Mouse (Mus musculus): ENCODE measurements around the gene Fads1.
"Not testable (repeated sequence)": the region's sequence is repeated elsewhere in the genome, so short reads cannot be mapped to it uniquely, and the experiment has no call there.

The Fads1 gene

GRCm38 (mm10) chr19:10182670-10183298 is at the start of gene Fads1:
Fads1 (plus strand) TSS chr19:10182888.
- peak; percentile 73 for DNase-seq (ENCODE audit: extremely low spot score, low read depth, low spot score)

- DNase-seq (ENCODE audit: extremely low spot score, low read depth, low spot score): no peak
These were observed 48.0 kb upstream of the Fads1 start for GRCm38 (mm10) chr19:10134692-10135091.

DNA sequence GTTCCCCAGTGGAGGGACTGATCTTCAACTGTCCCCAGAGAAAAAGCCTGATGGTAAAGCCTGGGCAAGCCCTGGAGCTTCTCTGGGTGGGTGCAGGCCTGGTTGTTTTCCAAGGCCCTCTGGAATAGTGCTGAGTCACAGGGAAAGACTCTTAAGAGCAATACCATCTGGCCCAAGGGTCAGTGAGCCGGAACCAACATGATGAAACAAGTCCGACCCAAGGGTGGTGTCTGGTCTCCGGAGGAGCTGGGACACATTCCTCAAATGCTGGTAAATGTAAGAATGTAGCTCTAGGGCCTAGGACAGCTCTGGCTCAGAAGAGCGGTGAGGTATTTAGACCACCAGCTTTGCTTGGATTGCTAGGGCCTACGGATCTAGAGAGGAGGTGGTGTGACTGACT is 45.3 kb upstream of the Fads1 start:
- DNase-seq (ENCODE audit: extremely low spot score, low read depth, low spot score): no peak

DNA sequence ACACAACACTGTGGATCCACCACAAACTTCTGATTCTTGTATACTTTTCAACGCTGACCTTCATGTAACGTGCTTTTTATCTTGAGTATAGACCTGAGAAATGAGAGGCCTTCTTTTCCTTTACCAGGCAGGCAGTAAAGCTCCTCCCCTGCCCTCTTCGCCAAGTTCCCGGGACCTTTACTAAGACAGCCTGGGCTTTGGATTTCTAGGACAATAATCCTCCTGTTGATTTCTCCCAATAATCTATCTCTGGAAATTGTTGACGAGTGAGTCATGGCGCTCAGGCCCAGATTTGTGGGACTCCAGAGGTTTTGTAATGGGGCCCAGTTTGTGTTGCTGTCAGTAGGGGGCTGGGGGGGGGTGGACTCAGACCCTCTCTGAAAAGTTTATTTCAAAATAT is 43.0 kb upstream of the Fads1 start:
- no peak for DNase-seq (ENCODE audit: extremely low spot score, low read depth, low spot score)

GRCm38 (mm10) chr19:10143667-10144066 is 39.0 kb upstream of the Fads1 start:
- no peak for DNase-seq (ENCODE audit: extremely low spot score, low read depth, low spot score)

GRCm38 (mm10) chr19:10144464-10144863 is 38.2 kb upstream of the Fads1 start:
- no peak for DNase-seq (ENCODE audit: extremely low spot score, low read depth, low spot score)

DNA sequence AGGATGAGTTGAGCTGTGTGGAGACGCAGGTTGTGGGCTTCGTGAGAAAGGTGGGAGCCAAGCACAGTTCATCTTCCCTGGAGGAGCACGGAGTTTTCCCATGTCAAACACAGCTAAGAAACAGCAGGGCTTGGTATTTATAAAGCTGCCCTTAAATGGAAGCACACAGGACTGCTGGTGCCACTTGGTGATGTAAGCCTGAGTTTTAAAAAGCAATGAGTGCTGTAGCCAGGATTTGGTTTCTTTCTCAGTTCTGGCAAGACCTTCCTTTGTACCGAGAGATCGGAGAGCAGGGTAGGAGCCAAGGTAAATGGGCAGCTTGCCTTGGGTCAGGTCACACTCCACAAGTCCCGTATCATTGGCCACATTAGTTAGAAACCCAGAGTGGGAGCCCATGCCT is 34.1 kb upstream of the Fads1 start:
- DNase-seq (ENCODE audit: extremely low spot score, low read depth, low spot score): no peak

DNA sequence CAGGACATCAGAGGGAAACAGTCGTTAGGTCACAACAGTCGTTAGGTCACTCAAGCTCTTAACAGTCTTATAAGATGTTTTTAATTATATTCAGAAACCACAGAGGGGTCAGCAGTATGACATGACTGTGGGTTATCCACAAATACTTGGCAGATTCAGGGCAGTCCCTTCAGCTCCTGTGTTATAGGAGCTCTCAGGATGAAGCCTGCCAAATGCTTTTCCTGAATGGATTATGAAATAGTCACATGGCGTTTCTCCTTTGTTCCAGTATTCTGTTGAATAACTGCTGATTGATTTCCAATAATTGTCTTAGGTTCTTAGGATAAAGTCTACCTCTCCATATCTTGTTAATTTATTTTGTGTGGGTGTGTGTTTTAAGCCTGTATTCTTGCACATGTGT is 33.5 kb upstream of the Fads1 start:
- no peak for DNase-seq (ENCODE audit: extremely low spot score, low read depth, low spot score)

DNA sequence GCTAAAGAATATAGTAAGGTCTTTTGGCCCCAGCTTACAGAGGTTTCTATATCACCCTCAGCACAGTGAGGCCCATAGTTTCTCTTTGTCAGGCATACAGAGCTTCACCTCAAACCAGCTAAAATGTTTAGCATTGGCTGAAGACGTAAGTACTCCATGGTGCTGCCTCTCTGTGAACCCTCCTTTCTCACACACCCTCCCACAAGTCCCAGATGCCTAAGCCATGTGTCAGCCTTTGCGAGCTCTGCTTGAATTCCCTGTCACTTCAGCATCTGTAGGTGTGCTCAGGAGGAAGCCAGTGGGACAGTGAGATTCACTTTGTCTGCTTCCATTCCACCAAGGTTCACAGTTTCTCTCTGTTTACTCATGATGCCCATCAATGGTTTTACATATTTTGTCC is 25.0 kb upstream of the Fads1 start:
- no peak for DNase-seq (ENCODE audit: extremely low spot score, low read depth, low spot score)

DNA sequence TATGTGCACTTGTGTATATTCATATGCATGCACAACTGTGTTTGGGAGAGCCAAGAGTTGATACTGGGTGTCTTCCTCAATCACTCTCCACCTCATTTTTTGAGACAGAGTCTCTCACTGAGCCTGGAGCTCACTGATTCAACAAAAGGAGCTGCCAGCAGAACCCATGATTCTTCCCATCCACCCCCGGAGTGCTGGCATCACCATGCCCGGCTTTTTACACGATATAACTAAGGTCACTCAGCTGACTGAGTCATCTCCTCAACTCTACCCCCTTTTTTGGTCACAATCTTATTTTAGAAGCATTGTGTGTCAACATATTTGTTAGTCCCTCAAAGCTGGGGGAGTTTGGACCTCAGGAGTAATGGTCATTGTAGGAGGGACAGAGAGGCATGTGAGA is 18.8 kb upstream of the Fads1 start:
- no peak for DNase-seq (ENCODE audit: extremely low spot score, low read depth, low spot score)

DNA sequence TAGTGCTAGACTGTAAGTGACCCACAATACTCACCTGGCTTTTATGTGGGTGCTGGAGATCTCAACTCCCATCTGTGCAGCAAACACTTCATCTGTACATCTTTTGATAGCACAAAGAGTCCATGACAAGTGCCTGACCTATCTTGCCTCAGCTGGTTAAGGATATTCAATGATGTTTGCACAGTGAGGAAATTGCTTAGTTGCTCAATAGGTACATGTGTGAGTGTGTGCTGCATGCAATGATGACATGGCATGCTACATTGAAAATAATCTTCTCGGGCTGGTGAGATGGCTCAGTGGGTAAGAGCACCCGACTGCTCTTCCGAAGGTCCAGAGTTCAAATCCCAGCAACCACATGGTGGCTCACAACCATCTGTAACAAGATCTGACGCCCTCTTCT is 16.8 kb upstream of the Fads1 start:
- not testable (repeated sequence) for DNase-seq (ENCODE audit: extremely low spot score, low read depth, low spot score)

DNA sequence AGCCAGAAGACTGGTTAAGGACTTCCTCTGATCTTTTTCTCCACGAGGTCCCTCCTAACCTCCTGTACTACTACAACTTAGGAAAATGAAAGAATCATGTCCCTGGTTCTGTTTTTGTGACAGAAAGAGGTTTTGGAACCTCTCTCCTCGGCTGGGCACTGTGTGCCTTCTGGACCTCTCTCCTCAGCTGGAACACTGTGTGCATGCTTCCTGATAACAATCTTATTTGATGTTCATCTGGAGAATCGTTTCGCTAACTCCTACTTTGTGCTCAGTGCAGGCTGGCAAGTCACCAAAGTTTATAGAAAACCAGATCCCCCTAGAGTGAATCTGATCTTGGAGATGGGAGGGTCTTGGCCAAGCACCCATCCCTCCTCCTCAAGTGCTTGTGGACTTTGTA is 15.6 kb upstream of the Fads1 start:
- DNase-seq (ENCODE audit: extremely low spot score, low read depth, low spot score): no peak

DNA sequence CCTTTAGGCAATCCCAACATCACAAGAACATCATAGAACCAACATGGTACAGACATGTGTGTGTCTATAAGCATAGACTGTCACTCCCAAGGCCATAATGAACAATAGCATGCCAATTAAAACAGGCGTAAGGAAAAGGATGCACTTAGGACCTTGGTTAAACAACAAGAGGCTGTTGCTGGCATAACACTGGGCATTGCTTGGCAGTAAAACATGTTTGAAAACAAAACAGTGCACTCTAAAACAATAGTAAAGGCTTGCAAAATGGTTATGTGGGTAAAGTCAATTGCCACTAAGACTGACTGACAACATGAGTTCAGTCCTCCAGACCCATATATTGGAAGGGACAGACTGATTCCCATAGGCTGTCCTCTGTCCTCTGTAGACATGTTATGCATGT is 14.7 kb upstream of the Fads1 start:
- no peak for DNase-seq (ENCODE audit: extremely low spot score, low read depth, low spot score)

DNA sequence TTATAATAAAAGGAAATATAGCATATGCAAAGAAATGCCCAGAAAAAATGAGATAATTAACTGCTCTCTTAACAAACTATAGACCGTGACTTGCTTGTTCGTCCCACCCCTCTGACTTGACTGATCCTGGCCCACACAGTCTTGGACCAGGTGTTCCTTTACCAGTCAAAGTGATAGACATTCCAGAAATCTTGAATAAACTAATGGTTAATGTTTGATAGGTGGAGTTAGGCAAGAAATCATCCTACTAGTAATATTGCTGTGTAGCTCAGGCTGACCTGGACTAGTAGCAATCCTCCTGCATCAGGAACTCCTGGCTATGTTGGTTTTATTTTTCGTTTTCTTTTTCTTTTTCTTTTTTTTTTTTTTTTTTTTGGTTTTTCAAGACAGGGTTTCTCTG is 14.2 kb upstream of the Fads1 start:
- no peak for DNase-seq (ENCODE audit: extremely low spot score, low read depth, low spot score)

- DNase-seq (ENCODE audit: extremely low spot score, low read depth, low spot score): no peak
These were observed 13.5 kb upstream of the Fads1 start for GRCm38 (mm10) chr19:10169179-10169578.

- DNase-seq (ENCODE audit: extremely low spot score, low read depth, low spot score): not testable (repeated sequence)
These were observed 12.9 kb upstream of the Fads1 start for GRCm38 (mm10) chr19:10169692-10170330.

- no peak for DNase-seq (ENCODE audit: extremely low spot score, low read depth, low spot score)
These were observed 12.2 kb upstream of the Fads1 start for GRCm38 (mm10) chr19:10170466-10170865.

GRCm38 (mm10) chr19:10171359-10171758 is 11.3 kb upstream of the Fads1 start:
- no peak for DNase-seq (ENCODE audit: extremely low spot score, low read depth, low spot score)

GRCm38 (mm10) chr19:10171846-10172245 is 10.8 kb upstream of the Fads1 start:
- DNase-seq (ENCODE audit: extremely low spot score, low read depth, low spot score): no peak

- no peak for DNase-seq (ENCODE audit: extremely low spot score, low read depth, low spot score)
These were observed 9.5 kb upstream of the Fads1 start for GRCm38 (mm10) chr19:10173116-10173718.

GRCm38 (mm10) chr19:10173844-10174539 is 8.7 kb upstream of the Fads1 start:
- no peak for DNase-seq (ENCODE audit: extremely low spot score, low read depth, low spot score)

GRCm38 (mm10) chr19:10174956-10175355 is 7.7 kb upstream of the Fads1 start:
- DNase-seq (ENCODE audit: extremely low spot score, low read depth, low spot score): no peak

Data from hindlimb bud, embryonic 11.5 days (tissue).